Mouse (Mus musculus) brain, embryonic 14.5 days (tissue): ENCODE measurements around the gene Lingo4.

Experiments used
- CTCF ChIP-seq: fragments of 200-500 bp; IDR thresholded peaks from 2 replicates; pipeline ENCODE4 v1.5.1; 2012; ENCODE audit warnings: inconsistent platforms, mild to moderate bottlenecking, moderate library complexity, borderline replicate concordance; ENCODE audit not compliant: insufficient read depth, insufficient read length; ENCODE audit errors: extremely low read depth
- POLR2A ChIP-seq: fragments of 200-500 bp; IDR thresholded peaks from 2 replicates; pipeline ENCODE4 v1.6.1; 2012; ENCODE audit warnings: mild to moderate bottlenecking, inconsistent platforms, borderline replicate concordance; ENCODE audit not compliant: poor library complexity, insufficient read depth, insufficient read length, severe bottlenecking; ENCODE audit errors: extremely low read depth

- TF ChIP-seq CTCF = no peak
- no peak for TF ChIP-seq POLR2A
Observed at GRCm38 (mm10) chr3:94375146-94375545, 23.2 kb upstream of the Lingo4 start.
